Mouse (Mus musculus): ENCODE results near the gene Enam. TPM values are rescaled to one million over a fixed set of nuclear protein-coding genes. Genes with fewer than 3 reads are reported as not detected.
"Not testable (repeated sequence)": the region's sequence is repeated elsewhere in the genome, so short reads cannot be mapped to it uniquely, and the experiment has no call there.

The Enam gene
- polyA plus RNA-seq, 1 experiment from 2014 or later: not detected

- no peaks in the 10 kb centered on the region for H3K36me3 ChIP-seq (ENCODE audit: control insufficient read depth, insufficient read depth, low read length)
- peak; percentile 54 for DNase-seq (ENCODE audit: low spot score)
- 12% methylated on average over 2 of the region's 2 CpGs for WGBS
Observed at GRCm38 (mm10) chr5:88519232-88519631, 31.5 kb downstream of the Enam start.

GRCm38 (mm10) chr5:88527657-88528056, 39.9 kb downstream of the Enam start, which contains the start of gene Jchain:
Gene Jchain (minus strand): TSS chr5:88527891.
- H3K9ac ChIP-seq (ENCODE audit: low read depth, low read length): no peak within 1 kb of the TSS
- H3K9me3 ChIP-seq (ENCODE audit: control insufficient read depth, low read length): no peaks in the 10 kb centered on the region
- no peaks in the 10 kb centered on the region for H3K27me3 ChIP-seq (ENCODE audit: control insufficient read depth, insufficient read depth, low read length)
- no peak within 1 kb of the TSS for H3K27ac ChIP-seq (ENCODE audit: low read depth, low read length)
- H3K36me3 ChIP-seq (ENCODE audit: control insufficient read depth, insufficient read depth, low read length): no peaks in the 10 kb centered on the region
- WGBS: 88% methylated on average over 3 of the region's 3 CpGs
- H3K4me2 ChIP-seq (replicated peaks; ENCODE audit: low read depth, low read length): no peak within 1 kb of the TSS
- ATAC-seq (ENCODE audit: low FRiP score) (no peak), DNase-seq (ENCODE audit: low spot score) (no peak)
- no peaks in the 10 kb centered on the region for H3K4me1 ChIP-seq (replicated peaks; ENCODE audit: control insufficient read depth, insufficient read depth, low read length)
- no peak within 1 kb of the TSS for H3K4me3 ChIP-seq (ENCODE audit: low read depth, low read length)

More at GRCm38 (mm10) chr5:88519232-88519631, 31.5 kb downstream of the Enam start:
- no peak for ATAC-seq (ENCODE audit: low FRiP score)
- Histone ChIP-seq H3K27me3 (ENCODE audit: control insufficient read depth, insufficient read depth, low read length) (no peaks in the 10 kb centered on the region), H3K9ac (ENCODE audit: low read depth, low read length) (no peak overlapping the region), H3K27ac (ENCODE audit: low read depth, low read length) (no peak overlapping the region), H3K4me3 (ENCODE audit: low read depth, low read length) (no peak overlapping the region), H3K4me2 (replicated peaks; ENCODE audit: low read depth, low read length) (no peak overlapping the region), H3K4me1 (replicated peaks; ENCODE audit: control insufficient read depth, insufficient read depth, low read length) (no peaks in the 10 kb centered on the region), H3K9me3 (ENCODE audit: control insufficient read depth, low read length) (no peaks in the 10 kb centered on the region)

- Histone ChIP-seq H3K36me3 (ENCODE audit: control insufficient read depth, insufficient read depth, low read length) (no peaks in the 10 kb centered on the region), H3K9me3 (ENCODE audit: control insufficient read depth, low read length) (no peaks in the 10 kb centered on the region), H3K27me3 (ENCODE audit: control insufficient read depth, insufficient read depth, low read length) (no peaks in the 10 kb centered on the region), H3K27ac (ENCODE audit: low read depth, low read length) (no peak overlapping the region), H3K4me1 (replicated peaks; ENCODE audit: control insufficient read depth, insufficient read depth, low read length) (no peaks in the 10 kb centered on the region), H3K4me2 (replicated peaks; ENCODE audit: low read depth, low read length) (no peak overlapping the region), H3K4me3 (ENCODE audit: low read depth, low read length) (no peak overlapping the region), H3K9ac (ENCODE audit: low read depth, low read length) (no peak overlapping the region)
- DNase-seq (ENCODE audit: low spot score): no peak
- WGBS: 67% methylated on average over 1 of the region's 1 CpGs
- ATAC-seq (ENCODE audit: low FRiP score): no peak
Observed at GRCm38 (mm10) chr5:88530908-88531307, 43.1 kb downstream of the Enam start.

- WGBS: 73% methylated on average over 3 of the region's 3 CpGs
- no peak for DNase-seq (ENCODE audit: low spot score)
- H3K9me3 ChIP-seq (ENCODE audit: control insufficient read depth, low read length): no peaks in the 10 kb centered on the region
Observed at GRCm38 (mm10) chr5:88534697-88535096, 46.9 kb downstream of the Enam start.

GRCm38 (mm10) chr5:88540845-88541244, 53.1 kb downstream of the Enam start:
- Histone ChIP-seq H3K4me1 (replicated peaks; ENCODE audit: control insufficient read depth, insufficient read depth, low read length) (no peaks in the 10 kb centered on the region), H3K9me3 (ENCODE audit: control insufficient read depth, low read length) (no peaks in the 10 kb centered on the region), H3K9ac (ENCODE audit: low read depth, low read length) (no peak overlapping the region), H3K27ac (ENCODE audit: low read depth, low read length) (no peak overlapping the region), H3K4me2 (replicated peaks; ENCODE audit: low read depth, low read length) (no peak overlapping the region), H3K27me3 (ENCODE audit: control insufficient read depth, insufficient read depth, low read length) (no peaks in the 10 kb centered on the region), H3K36me3 (ENCODE audit: control insufficient read depth, insufficient read depth, low read length) (no peaks in the 10 kb centered on the region), H3K4me3 (ENCODE audit: low read depth, low read length) (no peak overlapping the region)
- no peak for ATAC-seq (ENCODE audit: low FRiP score)
- DNase-seq (ENCODE audit: low spot score): no peak

More at GRCm38 (mm10) chr5:88534697-88535096, 46.9 kb downstream of the Enam start:
- no peak overlapping the region for H3K4me2 ChIP-seq (replicated peaks; ENCODE audit: low read depth, low read length)
- no peaks in the 10 kb centered on the region for H3K36me3 ChIP-seq (ENCODE audit: control insufficient read depth, insufficient read depth, low read length)
- H3K4me3 ChIP-seq (ENCODE audit: low read depth, low read length): no peak overlapping the region
- no peak overlapping the region for H3K27ac ChIP-seq (ENCODE audit: low read depth, low read length)
- no peak overlapping the region for H3K9ac ChIP-seq (ENCODE audit: low read depth, low read length)
- H3K4me1 ChIP-seq (replicated peaks; ENCODE audit: control insufficient read depth, insufficient read depth, low read length): no peaks in the 10 kb centered on the region
- no peaks in the 10 kb centered on the region for H3K27me3 ChIP-seq (ENCODE audit: control insufficient read depth, insufficient read depth, low read length)
- ATAC-seq (ENCODE audit: low FRiP score): no peak

GRCm38 (mm10) chr5:88542651-88543282, 55.0 kb downstream of the Enam start:
- Histone ChIP-seq H3K4me1 (replicated peaks; ENCODE audit: control insufficient read depth, insufficient read depth, low read length) (no peaks in the 10 kb centered on the region), H3K27me3 (ENCODE audit: control insufficient read depth, insufficient read depth, low read length) (no peaks in the 10 kb centered on the region), H3K4me2 (replicated peaks; ENCODE audit: low read depth, low read length) (no peak overlapping the region), H3K36me3 (ENCODE audit: control insufficient read depth, insufficient read depth, low read length) (no peaks in the 10 kb centered on the region), H3K9ac (ENCODE audit: low read depth, low read length) (no peak overlapping the region), H3K27ac (ENCODE audit: low read depth, low read length) (no peak overlapping the region), H3K9me3 (ENCODE audit: control insufficient read depth, low read length) (no peaks in the 10 kb centered on the region), H3K4me3 (ENCODE audit: low read depth, low read length) (no peak overlapping the region)
- ATAC-seq (ENCODE audit: low FRiP score): peak; percentile 80
- WGBS: 66% methylated on average over 5 of the region's 5 CpGs
- DNase-seq (ENCODE audit: low spot score): peak; percentile 51

- 89% methylated on average over 1 of the region's 1 CpGs for WGBS
- not testable (repeated sequence) for H3K27ac ChIP-seq (ENCODE audit: low read depth, low read length); DNase-seq (ENCODE audit: low spot score); H3K4me1 ChIP-seq (replicated peaks; ENCODE audit: control insufficient read depth, insufficient read depth, low read length); H3K4me2 ChIP-seq (replicated peaks; ENCODE audit: low read depth, low read length); ATAC-seq (ENCODE audit: low FRiP score); H3K9ac ChIP-seq (ENCODE audit: low read depth, low read length); H3K9me3 ChIP-seq (ENCODE audit: control insufficient read depth, low read length); H3K27me3 ChIP-seq (ENCODE audit: control insufficient read depth, insufficient read depth, low read length); H3K36me3 ChIP-seq (ENCODE audit: control insufficient read depth, insufficient read depth, low read length); H3K4me3 ChIP-seq (ENCODE audit: low read depth, low read length)
Observed at GRCm38 (mm10) chr5:88544411-88544810, 56.6 kb downstream of the Enam start.

GRCm38 (mm10) chr5:88545536-88545935, 57.8 kb downstream of the Enam start:
- H3K4me3 ChIP-seq (ENCODE audit: low read depth, low read length): no peak overlapping the region
- 97% methylated on average over 7 of the region's 7 CpGs for whole genome bisulfite sequencing
- no peak for ATAC-seq (ENCODE audit: low FRiP score)

More at GRCm38 (mm10) chr5:88545536-88545935, 57.8 kb downstream of the Enam start:
- H3K4me2 ChIP-seq (replicated peaks; ENCODE audit: low read depth, low read length): no peak overlapping the region
- no peak overlapping the region for H3K27ac ChIP-seq (ENCODE audit: low read depth, low read length)
- no peaks in the 10 kb centered on the region for H3K4me1 ChIP-seq (replicated peaks; ENCODE audit: control insufficient read depth, insufficient read depth, low read length)
- H3K27me3 ChIP-seq (ENCODE audit: control insufficient read depth, insufficient read depth, low read length): no peaks in the 10 kb centered on the region
- DNase-seq (ENCODE audit: low spot score): no peak
- no peak overlapping the region for H3K9ac ChIP-seq (ENCODE audit: low read depth, low read length)
- H3K9me3 ChIP-seq (ENCODE audit: control insufficient read depth, low read length): no peaks in the 10 kb centered on the region
- no peaks in the 10 kb centered on the region for H3K36me3 ChIP-seq (ENCODE audit: control insufficient read depth, insufficient read depth, low read length)

All from hindbrain, embryonic 11.5 days (tissue).